Mouse (Mus musculus) liver, embryonic 14.5 days (tissue): ENCODE measurements around the gene Rplp1.

Experiments used
- CTCF ChIP-seq: IDR thresholded peaks from 2 replicates; pipeline ENCODE4 v1.5.1; 2016; ENCODE audit warnings: antibody characterized with exemption, low read depth, control low read depth
- EP300 ChIP-seq: IDR thresholded peaks from 2 replicates; pipeline ENCODE4 v1.6.1; 2016; ENCODE audit warnings: antibody characterized with exemption, low read depth

- TF ChIP-seq CTCF = no peak
- TF ChIP-seq EP300 = no peak
Measured at GRCm38 (mm10) chr9:61902445-61902844, 11.9 kb downstream of the Rplp1 start.
